Mouse (Mus musculus) natural killer cell, adult 2 months (primary cell): ENCODE measurements around the gene Mmel1.

Experiments used
- DNase-seq, 2 experiments: peaks; one replicate each; pipeline ENCODE4 v3.0.0; 2022; ENCODE audit warnings: low spot score in 2 of 2

The Mmel1 gene

GRCm38 (mm10) chr4:154864271-154864771 lies 5.1 kb upstream of the Mmel1 start:
- DNase-seq, result peak; percentile 80 to 86

DNA sequence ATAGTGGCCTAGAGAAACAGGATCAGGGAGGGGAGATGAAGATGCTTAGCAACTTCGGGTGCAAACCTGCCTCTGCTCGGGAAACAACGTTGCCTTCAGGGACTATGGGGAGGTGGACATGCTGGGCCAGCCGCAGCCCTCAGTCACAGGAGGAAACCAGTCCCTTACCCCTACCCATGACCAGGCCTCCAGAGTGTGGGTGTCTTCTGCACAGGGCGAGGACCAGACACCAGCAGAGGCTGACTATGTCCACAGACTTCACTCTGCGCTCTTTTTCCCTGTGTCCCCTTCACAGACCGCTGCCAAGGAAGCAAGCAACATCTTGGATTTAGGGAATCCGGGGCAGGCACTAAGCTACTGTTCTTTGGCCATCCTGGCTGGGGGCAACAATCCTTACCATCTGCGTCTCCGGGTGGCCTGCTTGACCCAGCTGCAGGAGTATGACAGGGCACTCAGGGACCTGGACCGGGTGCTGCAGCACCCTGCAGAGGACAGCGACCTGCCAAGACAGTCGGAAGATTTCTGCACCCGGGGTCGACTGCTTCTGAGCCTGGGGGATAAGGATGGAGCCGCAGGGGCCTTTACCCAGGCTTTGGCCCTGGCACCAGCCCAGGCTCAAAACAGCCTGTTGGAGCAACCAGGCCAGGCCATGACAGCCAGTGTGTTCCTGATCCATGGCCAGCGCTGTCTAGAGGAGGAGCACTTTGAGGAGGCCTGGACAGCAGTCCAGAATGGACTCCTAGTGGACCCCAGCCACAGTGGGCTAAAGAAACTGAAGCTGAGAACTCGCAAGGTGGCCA lies 4.2 kb upstream of the Mmel1 start:
- DNase-seq, result no peak

- DNase-seq, result no peak
Measured at GRCm38 (mm10) chr4:154866391-154866790, 3.0 kb upstream of the Mmel1 start.

GRCm38 (mm10) chr4:154867257-154867656 lies 2.1 kb upstream of the Mmel1 start:
- no peak for DNase-seq

GRCm38 (mm10) chr4:154870721-154871120 lies 1.3 kb downstream of the Mmel1 start:
- no peak for DNase-seq

DNA sequence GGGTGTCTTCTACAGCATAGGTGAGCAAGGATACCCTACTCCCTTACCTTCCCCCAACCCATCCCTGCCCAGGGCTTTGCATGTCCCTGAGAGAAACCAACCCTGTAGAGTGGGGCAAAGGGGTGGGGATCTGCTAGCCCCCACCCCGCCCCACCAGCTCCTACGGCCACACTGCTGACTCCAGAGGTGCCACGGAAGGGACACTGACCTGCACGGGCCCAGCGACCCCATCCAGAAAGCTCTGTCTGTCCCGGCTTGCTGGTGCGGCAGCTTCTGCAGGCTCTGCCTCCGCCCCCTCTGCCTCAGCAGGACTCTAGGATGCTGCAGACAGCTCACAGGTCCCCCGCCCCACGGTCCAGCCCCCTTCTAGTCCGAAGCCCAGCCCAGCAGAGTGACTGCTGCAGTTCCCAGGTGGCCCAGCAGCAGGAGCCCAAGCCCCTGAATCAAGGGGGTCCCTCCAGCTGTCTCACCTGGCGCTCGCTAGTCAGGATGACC lies 2.4 kb downstream of the Mmel1 start:
- DNase-seq, result no peak

- DNase-seq, result no peak
Measured at GRCm38 (mm10) chr4:154873186-154873585, 3.8 kb downstream of the Mmel1 start.

- DNase-seq, result peak; percentile 85 to 91
Measured at GRCm38 (mm10) chr4:154877864-154878548, 8.6 kb downstream of the Mmel1 start.

GRCm38 (mm10) chr4:154880730-154881129 lies 11.3 kb downstream of the Mmel1 start:
- DNase-seq, result no peak

DNA sequence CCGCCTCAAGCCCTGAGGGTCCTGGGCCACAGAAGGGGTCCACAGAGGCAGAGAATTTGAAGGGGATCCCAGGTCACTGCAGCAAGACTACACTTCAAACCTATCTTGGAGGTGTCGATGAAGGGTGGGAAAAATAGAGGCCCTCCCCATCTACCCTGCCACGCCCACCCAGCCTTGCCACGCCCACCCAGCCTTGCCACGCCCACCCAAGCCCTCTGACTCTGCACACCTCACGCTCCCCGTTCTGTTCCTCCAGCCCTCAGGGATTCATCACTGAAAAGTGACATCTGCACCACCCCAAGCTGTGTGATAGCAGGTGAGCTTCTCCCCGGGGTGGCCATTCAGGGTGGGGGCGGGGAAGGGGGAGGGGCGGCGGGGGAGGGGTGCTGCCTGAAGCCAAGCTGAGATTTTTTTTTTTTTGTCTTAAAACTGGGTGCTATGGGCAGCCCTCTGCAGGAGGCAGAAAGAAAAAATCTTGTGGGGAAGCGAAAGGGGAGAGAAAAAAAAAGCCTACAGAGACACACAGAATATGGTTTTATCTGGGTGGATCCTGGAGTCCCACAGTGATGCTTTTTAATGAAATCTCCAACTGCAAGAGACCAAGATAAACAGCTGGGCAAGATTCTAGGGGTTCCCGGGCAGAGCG lies 12.8 kb downstream of the Mmel1 start:
- no peak for DNase-seq

GRCm38 (mm10) chr4:154885416-154885815 lies 16.0 kb downstream of the Mmel1 start:
- DNase-seq, result no peak

DNA sequence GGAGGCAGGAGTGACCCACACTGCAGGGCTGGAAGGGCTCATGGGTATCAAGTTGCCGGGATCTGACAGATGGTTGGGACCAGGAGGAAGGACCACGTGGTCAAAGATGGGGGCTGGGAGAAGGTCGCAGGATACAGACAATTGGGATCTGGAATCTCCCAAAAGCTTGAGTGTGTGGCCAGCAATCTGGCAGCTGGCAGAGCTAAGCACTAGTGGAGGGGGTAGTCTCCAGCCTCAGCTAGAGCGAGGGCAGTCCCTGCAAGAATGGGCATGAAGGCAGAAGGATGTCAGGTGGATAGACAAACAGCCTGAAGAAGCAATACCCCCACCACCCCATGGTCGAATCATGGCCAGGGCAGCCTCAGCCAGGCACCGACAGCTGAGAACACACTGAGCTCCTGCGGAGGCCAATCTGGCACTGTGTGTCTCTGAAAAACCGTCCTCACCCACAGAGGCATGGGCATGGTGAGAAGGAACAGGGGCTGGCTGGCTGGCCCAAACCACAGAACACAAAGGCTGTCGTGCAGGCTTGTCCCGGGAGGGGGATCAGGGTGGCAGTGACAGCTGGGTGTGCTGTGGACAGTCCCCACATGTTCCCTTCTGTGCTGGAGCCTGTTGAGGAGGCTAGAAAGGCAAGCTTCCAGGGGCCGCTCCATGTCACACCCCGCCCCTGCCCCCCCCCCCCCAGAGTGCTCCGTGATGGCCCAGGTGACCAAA lies 17.6 kb downstream of the Mmel1 start:
- no peak for DNase-seq

DNA sequence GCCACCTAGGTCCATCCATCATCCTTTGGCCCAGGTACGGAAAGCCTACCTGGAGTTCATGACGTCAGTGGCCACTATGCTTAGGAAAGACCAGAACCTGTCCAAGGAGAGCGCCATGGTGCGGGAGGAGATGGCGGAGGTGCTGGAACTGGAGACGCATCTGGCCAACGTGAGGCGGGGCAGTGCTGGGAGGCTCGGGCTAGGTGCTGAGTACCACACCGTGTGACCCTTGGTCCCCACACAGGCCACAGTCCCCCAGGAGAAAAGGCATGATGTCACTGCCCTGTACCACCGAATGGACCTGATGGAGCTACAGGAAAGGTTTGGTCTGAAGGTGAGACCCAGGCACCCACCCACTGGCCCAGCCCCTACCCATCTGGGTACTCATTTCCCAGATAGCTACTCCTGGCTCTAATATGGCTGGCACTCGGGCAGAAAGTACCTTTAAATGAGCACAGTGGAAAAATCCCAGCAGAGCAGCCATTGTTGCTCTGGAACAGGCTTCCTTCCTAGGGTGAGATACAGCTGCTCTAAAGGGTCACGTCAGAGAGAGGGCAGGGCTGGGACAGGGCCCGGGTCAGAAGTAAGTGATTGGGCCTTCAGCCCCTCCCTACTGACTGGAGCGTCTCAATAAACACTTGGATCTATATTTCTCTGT lies 18.3 kb downstream of the Mmel1 start:
- DNase-seq, result no peak

DNA sequence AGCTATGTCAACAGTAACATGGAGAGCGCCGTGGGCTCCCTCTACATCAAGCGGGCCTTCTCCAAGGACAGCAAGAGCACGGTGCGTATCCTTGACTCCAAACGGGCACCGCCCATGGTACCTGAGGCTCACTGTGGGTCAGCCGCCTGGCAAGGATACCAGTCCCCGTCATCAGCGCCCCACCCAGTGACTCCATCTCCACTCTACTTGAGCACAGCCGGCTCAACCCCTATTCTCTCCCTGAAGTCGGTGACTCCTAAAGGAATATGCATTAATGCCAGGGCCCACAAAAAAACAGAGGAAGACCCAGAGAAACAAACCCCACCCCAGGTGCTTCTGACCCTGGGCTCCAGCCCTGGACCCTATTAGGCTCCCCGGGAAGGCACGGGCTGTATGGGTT lies 21.5 kb downstream of the Mmel1 start:
- DNase-seq, result no peak

- DNase-seq, result no peak
Measured at GRCm38 (mm10) chr4:154895549-154895948, 26.2 kb downstream of the Mmel1 start.

GRCm38 (mm10) chr4:154897676-154898465 lies 28.5 kb downstream of the Mmel1 start:
- DNase-seq, result no peak

DNA sequence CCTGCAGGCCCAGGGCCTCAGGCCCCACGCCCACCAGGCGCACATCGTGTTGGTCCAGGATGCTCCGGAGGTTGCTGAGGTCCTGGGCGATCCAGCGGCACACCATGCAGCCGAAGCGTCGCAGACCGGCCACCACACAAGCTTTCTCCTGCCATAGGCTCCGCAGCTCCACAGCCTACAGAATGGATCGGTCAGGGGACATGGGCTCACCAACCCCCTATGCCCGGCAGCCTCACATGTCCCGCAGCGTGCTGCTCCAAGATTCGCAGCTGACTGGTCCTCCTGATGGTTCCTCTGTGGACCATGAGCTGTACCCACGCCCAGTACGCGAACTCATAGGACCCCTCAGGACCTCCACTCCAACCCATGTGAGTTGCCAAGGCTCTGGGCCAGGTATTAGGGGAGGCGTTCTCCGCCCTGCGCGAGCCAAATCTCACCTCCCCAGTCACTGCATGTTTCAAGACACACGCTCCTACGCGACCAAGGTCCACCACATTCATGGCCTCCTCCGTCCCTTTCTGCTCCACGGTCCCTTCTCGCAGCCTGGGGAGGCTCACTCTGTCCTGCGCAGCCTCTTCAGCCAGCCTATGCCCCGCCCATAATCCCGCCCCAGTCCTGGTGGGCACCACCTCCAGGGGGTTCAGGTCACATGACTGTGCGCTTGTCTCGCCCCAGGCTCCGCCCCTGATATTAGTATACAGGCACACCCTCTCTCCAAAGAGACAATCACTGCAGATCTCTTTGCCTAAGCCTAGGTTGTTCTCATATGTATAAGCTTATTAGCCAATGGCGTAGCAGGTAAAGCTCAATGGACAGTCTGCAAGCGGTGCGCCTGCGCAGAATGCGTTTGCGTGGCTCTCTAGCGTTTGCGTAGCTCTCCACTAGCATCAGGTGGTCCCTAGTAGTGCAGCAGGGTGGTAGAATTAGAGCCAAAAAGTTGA lies 29.4 kb downstream of the Mmel1 start, which contains the start of gene Fam213b:
Gene Fam213b, minus strand, starts transcription at position 630 of the 941 bp plus-strand sequence.
- peak; percentile 67 to 78 for DNase-seq

GRCm38 (mm10) chr4:154902371-154902770 lies 33.0 kb downstream of the Mmel1 start:
- no peak for DNase-seq
